In genomic region chr2:13039785-13040184, GRCm38 (mm10) we compare ENCODE assay signal across 11 mouse cellular contexts. TPM values are rescaled to one million over a fixed set of nuclear protein-coding genes. Genes with fewer than 3 reads are reported as not detected.
"Had no signal": no experiment of that assay in that cellular context is flagged by ENCODE, and none has a peak within 500 bp of the region (broad histone marks: within the 10 kb centered on the region; RNA-seq: fewer than 3 reads in every experiment).

No protein-coding gene starts in this region.

- H3K27me3 ChIP-seq: limb, embryonic 13.5 days; midbrain, embryonic 12.5 days; neural tube, embryonic 15.5 days had no signal

- H3K9me3 ChIP-seq: limb, embryonic 13.5 days; midbrain, embryonic 12.5 days; neural tube, embryonic 15.5 days had no signal

- DNase-seq: kidney, postnatal 10 days; kidney, postnatal 4 days; left cerebral cortex, postnatal 4 days; lung, adult 18-20 months; thymus, postnatal 4 days had no signal

- H3K36me3 ChIP-seq: limb, embryonic 13.5 days; midbrain, embryonic 12.5 days; neural tube, embryonic 15.5 days had no signal

- H3K27ac ChIP-seq: layer of hippocampus, adult 2 months; limb, embryonic 13.5 days; midbrain, embryonic 12.5 days; neural tube, embryonic 15.5 days had no signal

- H3K4me2 ChIP-seq: limb, embryonic 13.5 days; liver, embryonic 11.5 days; midbrain, embryonic 12.5 days; neural tube, embryonic 15.5 days had no signal

- H3K4me1 ChIP-seq: limb, embryonic 13.5 days; midbrain, embryonic 12.5 days; neural tube, embryonic 15.5 days had no signal

- H3K4me3 ChIP-seq: layer of hippocampus, adult 2 months; limb, embryonic 13.5 days; midbrain, embryonic 12.5 days; neural tube, embryonic 15.5 days had no signal

- H3K9ac ChIP-seq: limb, embryonic 13.5 days; midbrain, embryonic 12.5 days; neural tube, embryonic 15.5 days had no signal

RNA-seq across cellular contexts. Expression of gene C1ql3, which starts 28.2 kb away (rescaled TPM):
- total RNA-seq: megakaryocyte-erythroid progenitor cell, adult 5-6 weeks had no signal
